Mouse (Mus musculus) stomach, postnatal 0 days (tissue): Measurements from ENCODE around the gene Ppme1. TPM values are rescaled to one million over a fixed set of nuclear protein-coding genes. Genes with fewer than 3 reads are reported as not detected.

ENCODE experiments used
- ATAC-seq: fragments of 200-750 bp; cut with Nextera tagmentation; 2 replicates; pipeline ENCODE4 v1.8.0; 2017; ENCODE audit not compliant: low FRiP score, low TSS enrichment
- DNase-seq: peaks from one replicate; pipeline ENCODE4 v3.0.0-alpha.2; 2016; ENCODE audit warnings: low spot score
- H3K27ac ChIP-seq: fragments of 300-500 bp; sonication (generic); replicated peaks from 2 replicates; pipeline ENCODE4 v1.5.1; 2014; ENCODE audit warnings: mild to moderate bottlenecking, control low read depth
- H3K27me3 ChIP-seq: fragments of 300-500 bp; sonication (generic); 2 replicates; pipeline ENCODE4 v1.6.1; 2014; ENCODE audit warnings: low read length; ENCODE audit not compliant: control insufficient read depth, insufficient read depth
- H3K36me3 ChIP-seq: fragments of 300-500 bp; sonication (generic); 2 replicates; pipeline ENCODE4 v1.6.1; 2014; ENCODE audit warnings: low read length, mixed read lengths; ENCODE audit not compliant: control insufficient read depth, insufficient read depth
- H3K4me1 ChIP-seq: fragments of 300-500 bp; sonication (generic); replicated peaks from 2 replicates; pipeline ENCODE4 v1.6.1; 2014; ENCODE audit warnings: antibody characterized with exemption; ENCODE audit not compliant: control insufficient read depth, insufficient read depth
- H3K4me2 ChIP-seq: fragments of 300-500 bp; sonication (generic); replicated peaks from 2 replicates; pipeline ENCODE4 v1.6.1; 2014; ENCODE audit warnings: low read depth, mild to moderate bottlenecking, control low read depth, moderate library complexity
- H3K4me3 ChIP-seq: fragments of 300-500 bp; sonication (generic); 2 replicates; pipeline ENCODE4 v1.5.1; 2014; ENCODE audit warnings: low read depth, low read length, control low read depth
- H3K9ac ChIP-seq: fragments of 300-500 bp; sonication (generic); 2 replicates; pipeline ENCODE4 v1.6.1; 2014; ENCODE audit warnings: mild to moderate bottlenecking, low read length, control low read depth, mixed read lengths
- H3K9me3 ChIP-seq: fragments of 300-500 bp; sonication (generic); 2 replicates; pipeline ENCODE4 v1.6.1; 2016; ENCODE audit warnings: low read length; ENCODE audit not compliant: control insufficient read depth
- CTCF ChIP-seq: IDR thresholded peaks from 2 replicates; pipeline ENCODE4 v1.5.1; 2016; ENCODE audit warnings: antibody characterized with exemption, low read depth, mild to moderate bottlenecking, moderate library complexity
- EP300 ChIP-seq: optimal IDR thresholded peaks from 2 replicates; pipeline ENCODE3; 2016; ENCODE audit warnings: antibody characterized with exemption
- WGBS: fragments of 180-500 bp; shearing (Covaris S2); extraction: QIAGEN DNeasy Blood & Tissue Kit; methylation state at CpG from one replicate; pipeline ENCODE4 v1.1.7; 2014; 5-methylcytosine and 5-hydroxymethylcytosine counted together
- polyA plus RNA-seq: library from polyadenylated mRNA; unstranded; fragments of >200 nt; fragmentation: Nextera tagmentation; extraction: Ambion mirVana; gene quantifications from 2 replicates; pipeline ENCODE4 v1.2.1, GENCODE M21; 2015

Ppme1 gene
- polyA plus RNA-seq, 1 experiment from 2014 or later: 27.2 TPM

DNA sequence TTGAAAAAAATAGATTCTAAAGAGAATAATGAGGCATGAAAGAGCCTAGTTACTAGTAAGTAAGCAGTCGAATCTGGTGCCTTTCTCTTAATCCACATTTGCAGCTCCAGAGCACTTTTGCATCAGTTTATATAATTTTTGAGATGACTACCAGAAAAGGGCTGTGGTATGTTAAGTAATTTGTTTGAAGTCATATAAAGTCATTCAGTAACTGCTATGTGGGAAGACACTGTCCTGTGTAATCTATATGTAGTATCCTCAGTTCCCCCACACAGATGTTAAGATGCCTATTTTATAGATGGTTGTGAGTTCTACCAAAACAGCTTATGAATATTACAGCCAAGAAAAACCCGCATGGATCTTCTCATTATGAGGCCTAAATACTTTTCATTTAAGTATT, 6.2 kb upstream of the Ppme1 start:
- DNase-seq (no peak), ATAC-seq (no peak)
- no peak overlapping the region for H3K9ac ChIP-seq
- no peaks in the 10 kb centered on the region for H3K9me3 ChIP-seq
- 78% methylated on average over 2 of the region's 2 CpGs for WGBS
- no peaks in the 10 kb centered on the region for H3K4me1 ChIP-seq
- H3K27me3 ChIP-seq: no peaks in the 10 kb centered on the region
- no peak overlapping the region for H3K4me3 ChIP-seq
- H3K36me3 ChIP-seq: peaks cover 10% of the 10 kb centered on the region; the same call in 1 of the 2 replicates
- no peak for TF ChIP-seq EP300
- no peak for TF ChIP-seq CTCF
- no peak overlapping the region for H3K27ac ChIP-seq
- H3K4me2 ChIP-seq: no peak overlapping the region

DNA sequence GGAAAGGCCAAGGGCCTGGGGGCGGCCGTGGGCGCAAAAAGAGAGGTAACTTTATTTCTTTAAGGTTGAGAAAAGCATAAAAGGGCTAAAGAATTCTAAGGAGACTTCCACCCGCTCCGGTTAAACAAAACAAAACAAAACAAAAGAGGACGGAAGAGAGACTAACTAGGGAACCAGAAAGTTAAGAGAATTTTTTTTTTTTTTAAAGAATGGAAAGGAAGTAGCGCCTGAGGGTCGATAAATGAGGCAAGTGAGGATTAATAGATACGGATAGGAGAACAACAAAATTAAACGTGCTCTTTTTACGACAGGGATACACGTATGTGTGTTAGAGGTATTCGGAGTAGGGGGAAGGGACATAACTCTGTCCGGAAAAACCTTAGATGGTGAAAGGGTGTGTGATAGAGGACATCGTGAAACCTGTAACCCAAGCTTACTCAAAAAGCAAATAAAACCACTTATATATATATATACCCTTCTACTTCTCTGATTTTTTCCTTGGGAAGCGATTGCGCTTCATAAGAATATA, 409 bp upstream of the Ppme1 start:
- H3K9ac ChIP-seq: peak overlapping the region; percentile 47
- no peaks in the 10 kb centered on the region; the same call in 1 of the 2 replicates for H3K4me1 ChIP-seq
- ATAC-seq: no peak
- no peaks in the 10 kb centered on the region for H3K27me3 ChIP-seq
- H3K4me3 ChIP-seq: peak overlapping the region; percentile 48
- TF ChIP-seq CTCF (no peak), EP300 (no peak)
- no peak for DNase-seq
- peak overlapping the region; percentile 49 for H3K4me2 ChIP-seq
- 6% methylated on average over 17 of the region's 17 CpGs for WGBS
- no peaks in the 10 kb centered on the region for H3K36me3 ChIP-seq
- H3K9me3 ChIP-seq: no peaks in the 10 kb centered on the region
- H3K27ac ChIP-seq: peak overlapping the region; percentile 45

DNA sequence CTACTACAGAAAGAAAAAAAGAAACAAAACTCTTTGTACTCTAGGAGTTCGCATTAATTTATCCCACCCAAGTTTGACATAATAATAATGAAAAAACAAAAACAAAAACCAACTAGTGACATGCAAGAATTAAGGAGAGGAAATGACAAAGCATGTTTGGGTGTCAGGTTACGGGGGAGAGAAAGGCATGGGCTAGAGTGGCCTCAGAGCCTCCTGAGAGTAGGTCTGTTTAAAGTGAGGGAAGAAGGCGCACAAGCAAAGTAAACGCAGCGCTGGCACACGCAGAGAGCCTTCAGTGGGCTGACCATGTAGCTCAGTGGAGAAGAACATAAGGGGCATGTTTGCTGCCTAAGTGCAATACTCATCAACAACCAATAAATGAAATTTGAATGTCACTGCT, 7.2 kb downstream of the Ppme1 start:
- ATAC-seq: no peak

DNA sequence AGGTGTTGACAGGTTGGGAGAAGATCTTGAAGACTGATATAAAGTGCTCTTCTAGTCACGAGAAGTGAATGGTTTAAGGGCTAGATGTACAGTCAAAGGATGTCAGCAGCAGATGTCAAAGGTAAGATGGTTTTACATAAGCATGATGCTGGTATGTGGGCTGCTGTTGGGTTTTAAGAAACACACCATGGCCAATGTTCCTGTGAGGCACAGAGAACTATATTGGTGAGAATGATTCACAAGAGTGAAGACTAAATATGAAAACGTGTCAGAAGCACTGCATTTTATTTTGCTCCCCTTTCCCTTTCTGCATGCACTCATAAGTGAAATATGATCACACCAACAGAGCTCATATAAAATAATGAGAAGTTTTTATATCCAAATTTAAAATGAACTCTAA, 8.9 kb downstream of the Ppme1 start:
- no peak for ATAC-seq
- no peak overlapping the region for H3K27ac ChIP-seq
- no peak for DNase-seq
- TF ChIP-seq CTCF (no peak), EP300 (no peak)
- H3K4me2 ChIP-seq: no peak overlapping the region
- H3K4me3 ChIP-seq: no peak overlapping the region
- WGBS: 74% methylated on average over 2 of the region's 2 CpGs
- H3K36me3 ChIP-seq: no peaks in the 10 kb centered on the region
- no peaks in the 10 kb centered on the region for H3K27me3 ChIP-seq
- no peaks in the 10 kb centered on the region for H3K9me3 ChIP-seq
- H3K9ac ChIP-seq: no peak overlapping the region
- H3K4me1 ChIP-seq: no peaks in the 10 kb centered on the region

More for the DNA sequence above, 7.2 kb downstream of the Ppme1 start:
- Histone ChIP-seq H3K9ac (no peak overlapping the region), H3K27me3 (no peaks in the 10 kb centered on the region), H3K4me2 (no peak overlapping the region), H3K27ac (no peak overlapping the region), H3K4me1 (no peaks in the 10 kb centered on the region; the same call in 1 of the 2 replicates), H3K9me3 (no peaks in the 10 kb centered on the region), H3K4me3 (no peak overlapping the region), H3K36me3 (no peaks in the 10 kb centered on the region)
- TF ChIP-seq EP300 (no peak), CTCF (no peak)
- no peak for DNase-seq
- WGBS: 39% methylated on average over 6 of the region's 6 CpGs

DNA sequence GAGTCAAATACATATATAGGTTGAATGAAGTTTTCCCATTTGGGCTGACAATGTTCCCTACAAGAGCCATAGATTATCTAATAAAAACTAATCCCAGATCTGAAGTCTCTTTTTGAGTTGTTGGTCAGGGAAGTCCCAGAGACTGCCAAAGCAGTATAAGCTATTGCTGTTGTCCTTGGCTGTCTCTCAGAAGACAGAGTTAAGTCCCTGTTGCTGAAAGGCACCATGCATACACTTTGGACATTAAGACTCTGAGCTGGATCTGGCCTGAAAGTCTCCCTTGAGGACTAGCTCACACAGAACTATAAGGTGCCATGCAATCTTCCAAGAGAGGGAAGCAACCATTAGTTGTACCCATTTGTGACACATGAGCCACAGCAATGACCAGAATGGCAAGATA, 14.3 kb downstream of the Ppme1 start:
- ATAC-seq (no peak), DNase-seq (no peak)
- no peaks in the 10 kb centered on the region for H3K4me1 ChIP-seq
- TF ChIP-seq CTCF: no peak
- TF ChIP-seq EP300: no peak
- no peak overlapping the region for H3K27ac ChIP-seq
- no peaks in the 10 kb centered on the region; the same call in 1 of the 2 replicates for H3K36me3 ChIP-seq
- no peak overlapping the region for H3K4me3 ChIP-seq
- H3K9me3 ChIP-seq: no peaks in the 10 kb centered on the region
- no peak overlapping the region for H3K9ac ChIP-seq
- H3K27me3 ChIP-seq: no peaks in the 10 kb centered on the region
- no peak overlapping the region for H3K4me2 ChIP-seq

DNA sequence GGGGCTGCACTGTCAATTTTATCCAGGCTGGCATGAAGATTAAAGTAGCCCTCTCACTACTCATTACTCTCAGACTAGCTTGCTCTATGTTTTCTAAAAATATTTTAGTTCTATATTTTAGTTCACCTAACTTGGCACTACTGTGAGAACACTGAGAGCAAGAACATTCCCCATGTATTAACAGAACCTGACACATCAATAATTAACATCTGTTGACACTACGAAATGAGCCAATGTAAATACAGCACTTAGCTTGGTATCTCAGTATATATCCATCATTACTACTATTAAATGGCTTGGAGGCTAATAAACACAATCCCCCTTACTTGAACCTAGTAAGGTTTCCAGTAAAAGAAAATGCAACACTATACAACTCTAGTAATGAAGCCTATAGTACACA, 15.3 kb downstream of the Ppme1 start:
- WGBS: 64% methylated on average over 1 of the region's 1 CpGs
- no peaks in the 10 kb centered on the region for H3K9me3 ChIP-seq
- ATAC-seq (no peak), DNase-seq (no peak)
- H3K4me2 ChIP-seq: no peak overlapping the region
- no peaks in the 10 kb centered on the region for H3K27me3 ChIP-seq
- H3K4me3 ChIP-seq: no peak overlapping the region
- H3K36me3 ChIP-seq: no peaks in the 10 kb centered on the region; the same call in 1 of the 2 replicates
- H3K4me1 ChIP-seq: no peaks in the 10 kb centered on the region
- no peak overlapping the region for H3K27ac ChIP-seq
- no peak for TF ChIP-seq EP300
- TF ChIP-seq CTCF: no peak
- H3K9ac ChIP-seq: no peak overlapping the region
